Mouse (Mus musculus) layer of hippocampus, postnatal 10 days (tissue): Measurements from ENCODE around the gene Cldn7. TPM values are rescaled to one million over a fixed set of nuclear protein-coding genes. Genes with fewer than 3 reads are reported as not detected.
"Not testable (repeated sequence)": the region's sequence is repeated elsewhere in the genome, so short reads cannot be mapped to it uniquely, and the experiment has no call there.

Experiments
- DNase-seq, 2 experiments: peaks; one replicate each; pipeline ENCODE4 v3.0.0; 2021; ENCODE audit warnings: low spot score in 2 of 2
- microRNA-seq, 2 experiments: library from miRNA; unstranded; fragments of <30 nt; microRNA quantifications; one replicate each; pipeline ENCODE4 v1.2.0; 2021
- total RNA-seq, 2 experiments: library from RNA; stranded (reverse); gene quantifications; 2 replicates each; pipeline ENCODE4 v1.2.3; 2021

The Cldn7 gene
- total RNA-seq, 2 experiments from 2014 or later = not detected

- DNase-seq = no peak
Observed at GRCm38 (mm10) chr11:70012931-70013330, 48.4 kb downstream of the Cldn7 start.

- no peak for DNase-seq
Observed at GRCm38 (mm10) chr11:70013408-70013807, 48.8 kb downstream of the Cldn7 start.

- no peak for DNase-seq
Observed at GRCm38 (mm10) chr11:70014051-70014450, 49.5 kb downstream of the Cldn7 start.

GRCm38 (mm10) chr11:70014880-70015558 lies 50.4 kb downstream of the Cldn7 start, which contains the start of gene Acadvl:
Gene Acadvl (minus strand): TSS chr11:70015411.
- peak; percentile 74 to 88 for DNase-seq

GRCm38 (mm10) chr11:70015677-70016076 lies 51.1 kb downstream of the Cldn7 start:
- DNase-seq = no peak

- DNase-seq = not testable (repeated sequence)
Observed at GRCm38 (mm10) chr11:70016177-70016576, 51.6 kb downstream of the Cldn7 start.

- DNase-seq = no peak
Observed at GRCm38 (mm10) chr11:70016669-70017068, 52.1 kb downstream of the Cldn7 start, which contains the start of gene Dlg4. Gene Dlg4 (plus strand): TSS chr11:70016942.

- DNase-seq = no peak
Observed at GRCm38 (mm10) chr11:70017199-70017767, 52.7 kb downstream of the Cldn7 start.

Small RNA genes lying within 50 kb of the gene (microRNA-seq; reads per million reads assigned to microRNA genes)
- gene Gm44349 = 0.22 to 0.39 reads per million in 2 experiments
- gene Mir324 = 7,935 to 11,302 reads per million in 2 experiments

Other genes starting within 250 kb of the Cldn7 start
- gene Polr2a, start 206.1 kb upstream of the Cldn7 start, total RNA-seq = 10 to 100 TPM; 55.6 to 59.4 TPM
- gene Slc35g3, start 202.8 kb upstream of the Cldn7 start, total RNA-seq = under 1 TPM in 1 of 2 experiments, not detected in 1; 0.22 TPM
- gene Zbtb4, start 198.9 kb upstream of the Cldn7 start, total RNA-seq = 10 to 100 TPM; 69.7 to 72.8 TPM
- gene Chrnb1, start 168.8 kb upstream of the Cldn7 start, total RNA-seq = 1 to 10 TPM; 1.1 to 1.6 TPM
- 10 to 100 TPM; 26.8 to 26.9 TPM for gene Fgf11, start 162.9 kb upstream of the Cldn7 start, total RNA-seq
- gene Tmem102, start 159.2 kb upstream of the Cldn7 start, total RNA-seq = not detected
- not detected for gene Gm39566, start 149.5 kb upstream of the Cldn7 start, total RNA-seq
- gene Spem2, start 146.3 kb upstream of the Cldn7 start, total RNA-seq = not detected
- gene Spem1, start 142.6 kb upstream of the Cldn7 start, total RNA-seq = under 1 TPM; 0.34 to 0.54 TPM
- 100 to 1,000 TPM; 227 to 245 TPM for gene Nlgn2, start 127.0 kb upstream of the Cldn7 start, total RNA-seq
- 100 to 1,000 TPM; 148 to 153 TPM for gene Tmem256, start 126.3 kb upstream of the Cldn7 start, total RNA-seq
- gene Plscr3, start 118.4 kb upstream of the Cldn7 start, total RNA-seq = 10 to 100 TPM; 31.2 to 37.7 TPM
- under 1 TPM in 1 of 2 experiments, not detected in 1; 0.25 TPM for gene Tnk1, start 106.0 kb upstream of the Cldn7 start, total RNA-seq
- not detected for gene Tmem95, start 86.8 kb upstream of the Cldn7 start, total RNA-seq
- gene Kctd11, start 83.4 kb upstream of the Cldn7 start, total RNA-seq = under 1 TPM; 0.85 TPM
- gene Acap1, start 69.2 kb upstream of the Cldn7 start, total RNA-seq = under 1 TPM; 0.16 to 0.21 TPM
- 1 to 10 TPM; 2.4 to 2.5 TPM for gene 2810408A11Rik, start 63.8 kb upstream of the Cldn7 start, total RNA-seq
- gene Neurl4, start 63.7 kb upstream of the Cldn7 start, total RNA-seq = 100 to 1,000 TPM; 127 to 146 TPM
- 10 to 100 TPM; 27.8 to 30.2 TPM for gene Gps2, start 50.9 kb upstream of the Cldn7 start, total RNA-seq
- gene Eif5a, start 42.8 kb upstream of the Cldn7 start, total RNA-seq = 100 to 1,000 TPM; 479 to 501 TPM
- gene Ybx2, start 29.0 kb upstream of the Cldn7 start, total RNA-seq = 1 to 10 TPM; 9.2 to 9.5 TPM
- gene Slc2a4, start 16.6 kb upstream of the Cldn7 start, total RNA-seq = 1 to 10 TPM; 1.7 to 2.0 TPM
- 100 to 1,000 TPM; 101 to 105 TPM for gene Ctdnep1, start 16.4 kb downstream of the Cldn7 start, total RNA-seq
- gene Elp5, start 17.7 kb downstream of the Cldn7 start, total RNA-seq = 10 to 100 TPM; 98.0 to 99.5 TPM
- gene Gabarap, start 26.4 kb downstream of the Cldn7 start, total RNA-seq = 100 to 1,000 TPM; 256 to 267 TPM
- 10 to 100 TPM; 40.1 to 43.7 TPM for gene Phf23, start 31.0 kb downstream of the Cldn7 start, total RNA-seq
- gene Dvl2, start 35.8 kb downstream of the Cldn7 start, total RNA-seq = 10 to 100 TPM; 26.1 to 38.9 TPM
- gene Acadvl, start 50.6 kb downstream of the Cldn7 start, total RNA-seq = 10 to 100 TPM; 55.7 to 57.6 TPM
- 100 to 1,000 TPM; 705 to 717 TPM for gene Dlg4, start 52.2 kb downstream of the Cldn7 start, total RNA-seq
- 1 to 10 TPM; 1.2 to 1.3 TPM for gene Asgr1, start 89.3 kb downstream of the Cldn7 start, total RNA-seq
- gene Asgr2, start 127.9 kb downstream of the Cldn7 start, total RNA-seq = not detected
- gene Mgl2, start 165.6 kb downstream of the Cldn7 start, total RNA-seq = under 1 TPM; 0.67 to 0.69 TPM
- gene Clec10a, start 191.4 kb downstream of the Cldn7 start, total RNA-seq = 1 to 10 TPM; 1.2 to 1.4 TPM
- 10 to 100 TPM; 32.8 to 39.6 TPM for gene Slc16a11, start 248.0 kb downstream of the Cldn7 start, total RNA-seq